Mouse (Mus musculus) erythroblast, adult 5-6 weeks (primary cell): Measurements from ENCODE around the gene Fam20a. TPM values are rescaled to one million over a fixed set of nuclear protein-coding genes. Genes with fewer than 3 reads are reported as not detected.

ENCODE experiments used
- ATAC-seq: replicated peaks from 2 replicates; pipeline ENCODE4 v1.8.0; 2016; ENCODE audit warnings: moderate number of reproducible peaks, mild to moderate bottlenecking, moderate TSS enrichment, inconsistent platforms; ENCODE audit not compliant: poor library complexity, low FRiP score, severe bottlenecking
- total RNA-seq, 2 experiments: library from RNA; stranded (forward) in 1 of 2; stranded (reverse) in 1 of 2; fragments of 150-400 nt in 1 of 2; fragments of 200-764, 138-1000 nt in 1 of 2; gene quantifications; 2 replicates each; pipeline versions ENCODE4 v1.2.3 to v1.2.4; 2015 to 2017; ENCODE audit warnings: low replicate concordance in 2 of 2

The Fam20a gene
- not detected in 2 replicates for total RNA-seq (2015; ENCODE audit: low replicate concordance)
- not detected in 2 replicates for total RNA-seq (2017; ENCODE audit: low replicate concordance)

DNA sequence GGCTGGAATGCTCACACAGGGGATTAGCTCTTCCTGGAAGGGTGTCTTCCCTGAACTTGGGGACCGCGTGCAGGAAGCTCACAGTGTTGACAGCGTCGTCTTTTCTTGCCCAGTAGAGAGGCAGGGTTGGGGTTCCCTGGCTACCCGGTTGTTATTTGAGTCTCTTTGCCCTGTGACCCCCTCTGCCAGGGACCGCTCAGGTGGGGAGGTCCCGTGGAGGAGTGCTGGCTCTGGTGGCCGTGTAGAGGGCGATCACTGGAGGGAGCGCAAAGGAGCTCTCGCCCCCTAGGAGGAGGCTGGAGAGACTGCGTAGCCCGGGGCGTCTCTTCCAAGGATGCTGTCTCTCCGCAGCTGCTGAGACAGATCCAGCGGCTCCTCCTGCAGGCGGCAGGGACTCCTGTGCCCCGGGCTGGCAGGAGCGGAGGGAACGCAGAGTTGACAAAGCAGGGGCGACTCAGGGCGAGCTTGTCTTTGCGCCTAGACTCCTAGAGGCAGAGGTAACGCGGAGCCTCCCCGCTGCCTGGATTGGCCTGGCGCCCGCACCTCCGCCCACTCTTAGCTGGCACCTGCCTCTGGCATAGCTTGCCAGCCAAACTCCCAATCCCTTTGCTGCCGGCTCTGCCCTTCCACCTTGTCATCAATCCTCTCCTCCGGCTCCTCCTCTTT, at the start of gene Fam20a:
Fam20a (minus strand) TSS at position 499 of the 666 bp plus-strand sequence.
- no peak for ATAC-seq

DNA sequence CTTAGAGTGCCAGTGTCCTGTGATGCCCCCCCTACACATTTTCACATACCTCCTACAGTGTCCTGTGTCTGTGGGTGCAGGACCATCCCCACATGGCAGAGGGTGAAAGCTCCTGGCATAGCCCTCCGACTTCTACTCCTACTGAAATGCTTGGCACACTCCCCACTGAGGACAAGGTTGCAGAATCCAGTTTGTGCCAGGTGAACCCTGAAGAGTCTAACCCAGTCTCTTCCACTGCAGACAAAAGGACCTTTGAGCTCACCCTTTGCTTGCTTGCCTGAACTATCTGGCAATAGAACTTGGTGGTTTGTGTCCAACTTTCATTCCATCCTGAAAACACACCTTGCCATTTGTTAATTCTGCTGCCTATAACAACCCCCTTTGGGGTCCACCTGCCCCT, 49.3 kb upstream of the Fam20a start:
- no peak for ATAC-seq

DNA sequence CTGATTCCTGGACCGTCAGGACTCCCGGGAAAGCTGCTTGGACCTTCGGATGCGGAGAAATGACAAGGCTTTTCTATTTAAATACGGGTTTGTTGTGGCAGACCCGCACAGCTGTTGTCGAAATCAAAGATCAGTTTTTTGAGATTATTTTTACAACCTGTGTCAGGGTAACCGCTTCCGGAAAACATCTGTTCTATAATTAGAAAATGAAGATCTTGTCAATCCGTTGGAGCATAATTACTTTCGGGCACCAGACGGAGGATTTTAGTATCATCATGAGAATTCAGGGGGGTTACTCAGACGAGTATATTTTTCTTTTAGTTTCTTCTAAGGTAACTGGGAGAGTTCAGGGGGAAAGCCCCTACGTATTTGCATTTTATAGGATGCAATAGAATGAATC, 48.1 kb upstream of the Fam20a start:
- ATAC-seq, result no peak

DNA sequence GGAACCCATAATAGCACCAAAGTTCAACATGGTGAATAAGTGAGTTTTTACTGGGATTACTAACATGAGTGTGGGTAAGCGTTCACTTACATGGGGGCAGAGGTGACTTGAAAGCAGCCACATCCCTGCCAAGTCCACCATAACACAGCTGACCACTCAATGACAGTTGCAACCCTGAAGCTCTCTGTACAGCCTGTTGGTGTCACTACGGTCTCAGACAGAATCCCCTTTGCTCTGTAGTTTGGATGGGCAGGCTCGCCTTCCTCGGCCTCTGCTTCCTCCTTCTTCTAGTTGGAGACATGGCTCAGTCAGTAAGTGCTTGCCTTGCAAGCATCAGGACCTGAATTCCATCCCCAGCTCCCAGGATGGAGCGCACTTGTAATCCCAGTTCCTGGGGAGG, 47.0 kb upstream of the Fam20a start:
- no peak for ATAC-seq

DNA sequence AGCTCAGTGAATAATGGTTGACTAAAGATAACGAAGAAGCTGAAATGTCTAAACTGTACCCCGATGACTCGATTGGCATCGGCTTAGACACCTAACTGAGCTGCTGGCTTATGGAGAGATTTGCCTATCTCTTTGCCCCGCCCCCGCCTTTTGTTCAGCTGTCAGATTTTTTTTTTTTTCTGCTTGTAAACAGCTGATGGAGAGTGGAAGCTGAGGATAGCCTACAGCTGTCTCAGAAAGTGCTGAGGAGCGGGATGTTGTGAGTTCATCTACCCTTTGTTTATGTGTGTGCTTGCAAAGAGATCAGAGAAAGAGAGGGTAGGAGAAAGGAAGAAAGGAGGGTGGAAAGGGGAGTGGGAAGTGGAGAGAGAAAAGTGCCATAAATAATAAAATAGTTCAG, 38.0 kb upstream of the Fam20a start:
- no peak for ATAC-seq

DNA sequence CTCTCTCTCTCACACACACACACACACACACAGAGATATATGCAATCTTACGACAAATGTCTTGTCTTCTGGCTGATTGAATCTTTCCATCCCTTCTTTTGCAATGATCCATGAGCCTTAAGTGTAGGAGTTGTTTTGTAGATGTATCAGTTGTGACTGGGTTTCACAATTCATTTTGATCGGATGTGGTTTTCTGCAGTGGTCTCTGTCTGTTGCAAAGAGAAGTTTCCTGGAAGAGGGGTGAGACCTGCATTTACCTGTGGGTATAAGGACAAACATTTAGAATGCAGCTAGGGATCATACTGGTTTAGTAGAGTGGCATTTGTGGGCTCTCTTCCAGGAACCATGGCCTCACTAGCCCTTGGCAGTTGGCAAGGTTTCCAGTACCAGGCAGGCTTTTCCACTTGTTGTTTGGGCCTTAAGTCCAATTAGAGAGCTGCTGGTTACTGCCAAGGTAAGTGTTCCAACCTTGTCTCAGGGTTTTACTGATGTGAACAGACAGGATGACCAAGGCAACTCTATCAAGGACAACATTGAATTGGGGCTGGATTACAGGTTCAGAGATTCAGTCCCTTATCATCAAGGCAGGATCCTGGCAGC, 36.6 kb upstream of the Fam20a start:
- ATAC-seq, result no peak

DNA sequence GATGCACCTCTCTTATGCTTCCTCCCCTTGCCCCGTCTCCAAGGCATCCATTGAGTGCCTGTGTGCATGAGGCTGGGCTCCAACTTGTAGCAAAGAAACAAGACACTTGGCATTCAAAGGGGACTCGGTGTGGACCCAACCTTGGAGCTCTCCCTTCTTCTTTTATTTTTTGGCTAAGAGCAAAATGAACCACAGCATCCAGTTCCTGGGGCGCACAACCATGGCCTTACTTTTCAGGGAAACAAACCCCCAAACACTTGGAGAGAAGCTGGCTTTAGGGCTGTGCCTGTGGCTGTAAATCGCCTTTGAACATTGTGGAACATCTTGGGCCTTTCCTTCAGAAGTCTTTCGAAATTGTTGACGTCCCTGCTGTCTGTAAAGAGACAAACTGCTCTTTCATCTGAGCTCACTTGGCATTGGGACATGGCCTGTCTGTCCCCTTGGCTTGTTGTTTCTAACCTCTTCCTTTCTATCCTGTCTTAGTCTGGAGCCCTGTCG, 32.1 kb upstream of the Fam20a start:
- ATAC-seq, result no peak

DNA sequence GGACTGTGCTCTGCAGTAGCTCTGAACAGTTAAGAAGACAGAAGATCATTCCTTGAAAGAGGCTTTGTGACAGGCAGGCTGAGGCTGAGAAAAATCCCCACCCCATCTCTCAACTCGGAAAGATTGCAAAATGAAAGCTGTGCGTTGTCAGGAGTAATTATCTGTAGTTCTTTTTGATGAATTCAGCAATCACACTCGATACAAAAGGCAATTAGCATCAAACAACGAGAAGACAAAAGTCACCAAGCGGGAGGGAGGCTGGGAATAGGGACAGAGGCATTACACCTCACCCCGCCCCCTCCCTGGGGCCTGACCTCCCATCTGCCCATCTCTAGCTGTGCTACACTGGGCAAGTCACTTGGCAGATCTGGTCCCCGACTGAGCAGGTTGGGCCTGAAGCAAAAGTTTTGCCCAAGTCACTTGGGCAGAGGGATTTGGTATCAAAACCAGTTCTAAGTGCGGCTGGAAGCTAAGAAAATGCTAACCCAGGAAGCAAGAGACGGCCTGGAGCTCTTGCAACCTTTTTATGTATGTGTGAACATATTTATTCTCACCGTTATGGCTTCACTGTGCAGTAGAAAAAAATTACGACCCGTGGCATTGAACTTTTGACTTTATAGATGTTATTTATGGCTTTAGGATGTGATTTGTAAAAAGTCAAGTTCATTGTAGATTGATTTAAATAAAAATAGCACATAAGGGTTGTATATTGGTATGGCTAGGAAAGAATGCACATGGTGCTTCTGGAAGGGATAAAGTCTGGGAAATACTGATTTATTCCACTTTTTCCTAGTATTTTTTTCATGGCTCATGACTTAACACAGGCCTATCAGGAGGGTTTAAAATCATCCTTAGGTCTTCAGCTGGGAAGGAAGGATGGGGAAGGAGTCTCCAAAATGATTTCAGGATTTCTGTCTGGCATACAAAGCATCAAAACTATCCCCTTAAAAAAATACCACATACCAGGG, 29.8 kb upstream of the Fam20a start:
- ATAC-seq, result no peak

DNA sequence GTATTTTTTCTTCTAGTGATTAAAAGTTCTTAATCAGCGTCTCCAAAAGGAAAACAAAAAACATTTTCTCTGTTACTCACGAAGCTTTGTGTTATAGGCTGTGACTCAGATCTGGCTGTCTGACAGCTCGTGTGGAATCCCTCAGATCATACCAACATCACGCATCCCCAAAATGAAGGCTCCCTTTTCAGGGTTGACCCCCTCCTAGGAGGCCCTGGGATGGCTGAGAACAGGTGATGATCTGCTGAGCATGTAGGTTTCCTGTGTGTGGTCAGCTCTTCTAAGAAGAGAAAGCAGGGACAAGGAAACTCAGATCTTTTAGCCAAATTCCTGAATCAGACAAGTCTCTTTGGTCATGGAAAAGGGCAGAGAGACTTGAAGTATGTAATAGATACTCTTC, 23.1 kb upstream of the Fam20a start:
- no peak for ATAC-seq

DNA sequence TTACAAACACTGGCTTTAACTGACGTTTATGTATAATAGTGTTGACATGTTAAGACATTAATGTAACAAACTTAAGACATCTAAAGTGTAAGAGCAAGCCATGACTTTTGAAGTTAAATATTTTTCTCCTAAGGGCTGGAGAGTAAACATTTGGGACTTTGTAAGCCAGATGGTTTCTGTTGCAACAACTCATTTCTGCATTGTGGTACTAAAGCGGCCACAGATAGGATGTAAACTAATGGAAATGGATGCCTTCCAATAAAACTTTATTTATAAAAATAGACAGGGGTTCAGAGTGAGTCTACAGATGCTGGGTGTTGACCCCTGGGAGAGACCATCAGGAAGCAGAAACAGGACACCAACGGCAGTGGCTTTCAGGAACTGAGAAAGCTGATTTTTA, 15.9 kb upstream of the Fam20a start:
- no peak for ATAC-seq

DNA sequence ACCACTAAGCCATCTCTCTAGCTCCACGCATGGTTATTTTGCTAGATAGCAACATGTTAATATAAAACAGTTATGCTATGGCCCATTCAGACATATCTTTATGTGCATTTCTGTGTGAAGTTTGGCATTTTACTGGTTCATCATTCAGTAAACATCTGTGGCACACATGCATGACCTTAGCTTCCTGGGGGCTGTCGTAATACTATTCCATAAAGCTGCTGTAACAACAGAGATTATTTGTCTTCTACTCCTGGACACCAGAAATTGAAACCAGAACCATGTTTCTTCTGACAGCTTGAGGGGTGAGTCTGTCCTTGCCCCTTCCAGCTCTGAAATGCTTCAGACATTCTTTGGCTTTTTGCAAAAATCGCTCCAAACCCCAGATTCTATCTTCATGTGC, 14.3 kb upstream of the Fam20a start:
- ATAC-seq, result no peak

DNA sequence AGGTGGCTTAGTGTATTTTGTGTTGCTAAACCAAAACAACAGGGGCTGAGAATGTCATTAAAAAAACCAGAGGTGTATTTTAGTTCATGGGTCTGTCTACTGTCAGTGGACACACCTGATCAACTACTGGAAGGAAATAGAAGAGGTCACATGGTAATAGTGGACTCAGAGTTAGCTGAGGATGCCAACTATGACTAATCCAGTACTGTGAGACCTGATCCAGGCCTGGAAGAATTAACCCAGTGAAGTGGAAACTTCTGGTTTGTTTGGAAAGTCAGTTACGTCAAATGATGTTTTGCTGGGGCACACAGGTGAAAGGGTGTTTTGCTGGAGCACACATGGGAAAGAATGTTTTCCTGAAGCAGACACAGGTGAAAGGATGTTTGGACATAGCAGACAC, 12.3 kb upstream of the Fam20a start:
- ATAC-seq, result no peak

DNA sequence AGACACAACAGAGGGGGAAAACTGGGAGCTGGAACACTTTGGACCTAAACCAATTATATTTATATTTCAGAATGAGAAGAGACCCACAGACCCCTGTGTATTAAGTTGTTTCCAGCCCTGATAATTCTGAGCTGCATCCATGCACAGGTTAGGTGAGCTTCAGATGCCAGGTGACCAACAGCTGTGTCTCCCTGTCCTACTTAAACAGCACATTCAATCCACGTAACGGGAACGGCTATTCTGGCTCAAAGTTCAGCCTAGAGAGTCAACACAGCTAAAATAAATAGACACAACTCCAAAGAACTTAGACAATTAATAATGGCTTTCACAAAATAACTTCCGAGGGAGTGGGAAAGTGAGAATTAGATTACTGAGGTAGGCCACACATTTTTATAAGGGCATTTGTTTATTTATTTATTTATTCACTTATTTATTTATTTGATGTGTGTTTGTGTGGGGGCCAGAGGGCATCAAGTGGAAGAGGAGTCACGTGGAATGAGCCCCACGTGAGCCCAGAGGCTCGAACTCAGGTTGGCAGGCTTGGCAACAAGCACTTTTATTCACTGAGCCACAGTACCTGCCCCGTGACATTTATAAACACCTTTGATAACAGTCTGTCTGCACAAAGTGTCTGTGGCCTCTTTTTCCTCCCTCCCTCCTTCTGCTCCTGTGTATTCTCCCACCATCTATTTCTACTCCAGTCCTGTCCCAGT, 10.8 kb upstream of the Fam20a start:
- ATAC-seq, result no peak

DNA sequence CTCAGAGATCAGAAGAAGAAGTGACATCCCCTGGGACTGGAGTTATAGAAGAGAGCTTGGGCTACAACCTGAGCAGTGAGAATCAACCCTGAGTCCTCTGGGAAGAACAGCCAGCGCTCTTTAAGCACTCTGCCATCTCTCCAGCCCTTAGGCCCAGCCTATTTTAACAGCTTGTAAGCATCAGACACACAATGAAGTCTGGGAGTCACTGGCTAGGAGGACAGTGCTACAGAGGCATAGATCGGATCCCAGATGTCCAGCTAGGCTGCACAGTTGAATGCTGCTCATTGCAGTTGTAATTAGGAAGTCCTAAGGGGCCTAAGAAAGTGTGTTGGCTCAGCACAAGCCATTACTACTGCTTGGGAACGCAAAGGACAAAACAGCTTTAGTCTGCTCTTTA, 6.3 kb upstream of the Fam20a start:
- ATAC-seq, result no peak

DNA sequence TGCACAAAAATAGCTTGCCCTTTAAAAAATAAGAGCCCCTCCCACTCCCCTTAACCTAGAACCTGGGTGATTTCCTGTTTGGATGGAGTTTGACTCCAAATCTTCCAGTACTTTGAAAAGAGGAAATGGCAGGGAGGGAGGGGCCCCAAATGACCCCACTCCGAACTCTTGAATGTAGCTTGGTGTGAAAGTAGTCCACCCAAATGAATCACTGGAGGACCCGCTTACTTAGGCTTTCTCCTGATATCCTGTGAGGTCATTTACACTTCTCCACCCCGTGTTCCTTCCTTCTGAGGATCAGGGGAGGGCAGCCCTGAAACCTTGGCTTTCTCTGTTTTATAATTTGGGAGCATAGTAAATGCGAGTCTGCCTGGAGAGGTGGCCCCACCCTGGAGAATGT, 632 bp upstream of the Fam20a start:
- ATAC-seq, result no peak

DNA sequence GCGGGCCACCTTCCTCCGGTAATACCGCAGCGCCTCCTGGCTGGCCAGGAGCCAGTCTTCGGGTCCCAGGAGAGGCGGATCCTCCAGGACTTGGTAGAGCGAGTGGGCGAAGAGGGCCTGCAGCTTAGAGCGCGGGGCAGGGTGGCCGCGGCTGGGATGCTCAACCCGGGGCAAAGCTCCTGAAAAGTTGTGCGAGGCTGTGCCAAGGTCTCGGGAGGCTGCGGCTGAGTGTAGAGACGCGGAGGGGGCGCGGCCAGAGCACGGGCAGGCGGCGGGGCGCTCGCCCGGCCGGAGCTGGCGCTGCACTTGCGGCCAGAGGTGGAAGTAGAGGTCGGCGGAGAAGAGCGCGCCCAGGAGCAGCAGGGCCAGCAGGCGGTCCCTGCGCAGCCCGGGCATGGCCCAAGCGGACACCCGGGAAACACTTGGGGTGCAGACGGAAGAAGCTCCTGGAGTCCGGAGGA, 729 bp downstream of the Fam20a start:
- no peak for ATAC-seq

DNA sequence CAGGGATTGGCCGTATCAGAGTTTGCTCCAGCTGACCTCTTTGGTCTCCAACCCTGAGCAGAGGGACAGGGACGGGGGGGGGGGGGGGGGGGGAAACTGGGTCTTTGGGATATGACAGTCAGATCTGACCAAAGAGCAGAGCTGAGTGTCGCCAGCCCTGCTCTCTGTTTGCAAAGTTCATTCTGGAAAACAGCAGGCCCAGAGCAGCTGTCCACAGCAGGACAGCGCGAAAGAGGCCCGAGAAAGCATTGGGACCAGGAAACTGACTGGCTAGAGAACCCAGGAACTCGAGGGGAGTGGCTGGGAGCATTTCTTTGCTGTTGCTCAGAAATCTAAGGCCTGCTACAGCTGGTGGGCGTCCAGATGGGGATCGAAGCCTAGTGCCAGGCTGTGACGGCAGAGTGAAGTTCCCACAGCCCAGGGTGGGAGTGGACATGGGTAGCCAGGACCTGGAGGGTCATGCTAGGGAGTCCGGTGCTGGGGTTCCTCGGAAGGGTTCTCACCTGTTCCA, 1.2 kb downstream of the Fam20a start:
- ATAC-seq, result no peak

DNA sequence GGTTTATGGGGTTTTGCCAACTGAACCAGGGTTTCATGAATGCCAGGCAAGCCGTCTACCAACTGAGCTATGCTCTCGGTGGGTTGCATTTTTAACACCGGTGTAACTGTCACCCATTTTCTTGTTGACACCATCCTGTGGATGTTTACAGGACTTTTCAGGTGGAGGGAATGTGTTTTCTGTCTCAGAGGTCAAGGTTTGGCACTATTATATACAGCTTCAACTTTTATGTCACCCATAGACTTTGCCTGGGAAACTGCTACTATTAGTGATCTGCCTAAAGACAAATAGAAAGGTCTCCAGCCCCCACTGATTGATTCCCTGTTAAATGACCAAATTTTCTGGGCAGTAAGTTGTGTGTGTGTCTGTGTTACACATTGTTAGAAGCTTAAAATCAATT, 2.7 kb downstream of the Fam20a start:
- no peak for ATAC-seq

DNA sequence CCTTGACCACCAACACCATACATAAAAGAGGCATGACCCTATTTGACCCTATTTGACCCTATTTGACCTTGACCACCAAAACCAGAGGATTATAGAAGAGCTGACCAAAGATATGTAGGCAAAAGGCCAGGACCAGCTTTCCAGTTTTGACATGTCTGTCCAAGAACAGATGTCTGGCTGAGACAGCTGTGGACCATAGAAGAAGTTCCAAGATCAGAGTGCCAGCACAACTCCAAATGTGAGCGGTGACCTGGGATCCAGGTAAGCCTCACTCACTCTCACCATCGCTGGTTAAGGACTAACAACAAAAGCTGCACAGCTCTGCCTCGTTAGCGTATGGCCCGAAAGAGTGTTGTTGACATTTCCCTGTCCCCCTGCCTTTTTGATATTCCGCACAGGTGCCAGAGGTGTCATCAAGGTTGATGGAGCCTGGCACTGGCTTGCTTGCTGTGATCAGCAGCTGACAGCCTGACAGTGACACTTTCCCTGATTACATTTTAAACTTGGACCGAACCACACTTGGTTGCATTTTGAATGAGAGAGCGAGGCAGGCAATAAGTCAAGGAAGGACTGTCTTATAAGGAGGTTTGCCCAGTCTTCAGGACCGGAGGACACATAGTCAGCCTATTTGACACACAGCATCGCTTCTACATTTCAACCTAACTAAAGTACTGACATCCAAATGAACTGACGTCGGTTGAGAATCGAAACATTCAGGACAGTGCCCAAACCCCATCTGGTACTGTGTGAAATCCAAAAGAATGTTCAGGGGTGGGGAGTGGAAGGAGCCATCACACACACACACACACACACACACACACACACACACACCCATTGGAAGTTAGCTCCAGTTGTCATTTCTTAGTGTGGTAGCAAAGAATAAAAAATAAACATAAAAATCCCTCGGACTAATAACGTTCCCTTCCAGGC, 3.8 kb downstream of the Fam20a start:
- ATAC-seq, result no peak
